Comparison of ENCODE assay signal across 18 mouse cellular contexts in the genomic region with DNA sequence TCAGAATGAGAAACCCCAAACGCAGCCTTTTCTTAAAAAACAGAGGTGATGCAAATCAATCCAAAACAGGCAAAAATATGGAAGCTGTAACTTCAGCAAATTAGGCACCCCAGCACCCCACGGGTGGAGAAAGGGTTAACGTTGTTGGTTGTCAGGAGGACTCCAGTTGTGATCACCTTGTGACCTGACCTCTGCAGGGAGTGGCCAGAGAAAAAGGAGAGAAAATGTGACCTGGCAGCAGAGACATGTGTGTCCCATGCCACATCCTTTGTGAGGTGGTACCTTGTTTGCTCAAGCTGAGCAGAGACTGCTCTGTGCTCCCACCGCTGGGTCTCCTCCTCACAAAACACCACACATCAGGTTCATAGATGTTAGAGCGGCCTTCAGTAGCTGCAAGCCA.
DNase-seq lines count a peak whose midpoint lies in the region; ATAC-seq and TF ChIP-seq lines count a peak whose summit lies in the region.
"Had no signal": no experiment of that assay in that cellular context is flagged by ENCODE, and none has a peak within 500 bp of the region (broad histone marks: within the 10 kb centered on the region; RNA-seq: fewer than 3 reads in every experiment).

No protein-coding gene starts in this region.

- H3K9me3 ChIP-seq in neural tube, embryonic 11.5 days (ENCODE audit: control insufficient read depth, low read length), result no peaks in the 10 kb centered on the region
- no peaks in the 10 kb centered on the region for H3K9me3 ChIP-seq in forebrain, postnatal 0 days (ENCODE audit: low read length)
- no peaks in the 10 kb centered on the region for H3K9me3 ChIP-seq in midbrain, embryonic 11.5 days (ENCODE audit: control insufficient read depth, low read length)
- H3K9me3 ChIP-seq in liver, embryonic 11.5 days (ENCODE audit: control insufficient read depth, low read length), result no peaks in the 10 kb centered on the region
- H3K9me3 ChIP-seq: embryonic facial prominence, embryonic 12.5 days; heart, embryonic 12.5 days; limb, embryonic 12.5 days; liver, embryonic 15.5 days had no signal

- H3K4me1 ChIP-seq in neural tube, embryonic 11.5 days (ENCODE audit: control insufficient read depth, insufficient read depth, low read length), result peaks cover 50% of the 10 kb centered on the region
- H3K4me1 ChIP-seq in forebrain, postnatal 0 days (ENCODE audit: insufficient read depth), result peaks cover 39% of the 10 kb centered on the region
- peaks cover 63% of the 10 kb centered on the region for H3K4me1 ChIP-seq in midbrain, embryonic 11.5 days (ENCODE audit: control insufficient read depth, insufficient read depth, low read length)
- peaks cover 62% of the 10 kb centered on the region for H3K4me1 ChIP-seq in olfactory bulb, adult 2 months (ENCODE audit: control insufficient read depth, insufficient read depth, low read length)
- peaks cover 14% of the 10 kb centered on the region for H3K4me1 ChIP-seq in liver, embryonic 11.5 days (replicated peaks; ENCODE audit: control insufficient read depth, insufficient read depth, low read length)
- H3K4me1 ChIP-seq: liver, embryonic 15.5 days had no signal

- H3K36me3 ChIP-seq in neural tube, embryonic 11.5 days (ENCODE audit: control insufficient read depth, insufficient read depth, low read length), result no peaks in the 10 kb centered on the region
- H3K36me3 ChIP-seq in forebrain, postnatal 0 days (ENCODE audit: insufficient read depth), result no peaks in the 10 kb centered on the region
- H3K36me3 ChIP-seq in midbrain, embryonic 11.5 days (ENCODE audit: control insufficient read depth, insufficient read depth, low read length), result no peaks in the 10 kb centered on the region
- no peaks in the 10 kb centered on the region for H3K36me3 ChIP-seq in liver, embryonic 11.5 days (ENCODE audit: control insufficient read depth, insufficient read depth, low read length)
- H3K36me3 ChIP-seq: embryonic facial prominence, embryonic 12.5 days; heart, embryonic 12.5 days; limb, embryonic 12.5 days; liver, embryonic 15.5 days had no signal

- 61% methylated on average over 5 of the region's 5 CpGs for WGBS in neural tube, embryonic 11.5 days
- WGBS in forebrain, postnatal 0 days, result 53% methylated on average over 5 of the region's 5 CpGs
- 53% methylated on average over 5 of the region's 5 CpGs for WGBS in midbrain, embryonic 11.5 days
- WGBS in olfactory bulb, adult 2 months, result 72% methylated on average over 5 of the region's 5 CpGs
- 61% methylated on average over 5 of the region's 5 CpGs for WGBS in liver, embryonic 11.5 days

- H3K4me2 ChIP-seq in neural tube, embryonic 11.5 days (ENCODE audit: low read depth), result no peak overlapping the region
- H3K4me2 ChIP-seq in forebrain, postnatal 0 days (ENCODE audit: low read depth), result no peak overlapping the region
- no peak overlapping the region for H3K4me2 ChIP-seq in midbrain, embryonic 11.5 days
- no peak overlapping the region for H3K4me2 ChIP-seq in liver, embryonic 11.5 days
- H3K4me2 ChIP-seq: liver, embryonic 15.5 days had no signal

- no peak for TF ChIP-seq CTCF in forebrain, postnatal 0 days (IDR thresholded peaks at IDR 0.05; ENCODE audit: low read depth)
- TF ChIP-seq CTCF in olfactory bulb, adult 2 months (IDR thresholded peaks at IDR 0.05; ENCODE audit: insufficient read depth, low read depth, low read length), result no peak

- TF ChIP-seq POLR2A in olfactory bulb, adult 2 months (IDR thresholded peaks at IDR 0.05; ENCODE audit: insufficient read depth, low read depth, low read length), result no peak

- H3K9ac ChIP-seq in neural tube, embryonic 11.5 days (ENCODE audit: low read length), result 0 out of 2 replicates have a peak overlapping the region, but pooled peaks have one; percentile 8
- peak overlapping the region; percentile 35; the same call in 1 of the 2 replicates for H3K9ac ChIP-seq in forebrain, postnatal 0 days
- no peak overlapping the region for H3K9ac ChIP-seq in midbrain, embryonic 11.5 days (ENCODE audit: low read length)
- no peak overlapping the region for H3K9ac ChIP-seq in liver, embryonic 11.5 days (ENCODE audit: low read depth, low read length)
- H3K9ac ChIP-seq: embryonic facial prominence, embryonic 12.5 days; heart, embryonic 12.5 days; limb, embryonic 12.5 days; liver, embryonic 15.5 days had no signal

- no peaks in the 10 kb centered on the region for H3K27me3 ChIP-seq in neural tube, embryonic 11.5 days (ENCODE audit: control insufficient read depth, insufficient read depth, low read length)
- H3K27me3 ChIP-seq in forebrain, postnatal 0 days (ENCODE audit: insufficient read depth, low read length), result no peaks in the 10 kb centered on the region
- H3K27me3 ChIP-seq in midbrain, embryonic 11.5 days (ENCODE audit: control insufficient read depth, insufficient read depth, low read length), result peaks cover 7% of the 10 kb centered on the region; the same call in 1 of the 2 replicates
- H3K27me3 ChIP-seq in liver, embryonic 11.5 days (replicated peaks; ENCODE audit: control insufficient read depth, insufficient read depth, low read length), result no peaks in the 10 kb centered on the region; the same call in 1 of the 2 replicates
- H3K27me3 ChIP-seq: embryonic facial prominence, embryonic 12.5 days had no signal

- ATAC-seq in neural tube, embryonic 11.5 days (ENCODE audit: insufficient read depth, low FRiP score, low TSS enrichment), result no peak
- ATAC-seq in forebrain, postnatal 0 days, result no peak
- no peak for ATAC-seq in midbrain, embryonic 11.5 days (ENCODE audit: low FRiP score)
- no peak for ATAC-seq in liver, embryonic 11.5 days (replicated peaks; ENCODE audit: low FRiP score)
- ATAC-seq: intestine, postnatal 0 days; lung, postnatal 0 days had no signal

- no peak for DNase-seq in neural tube, embryonic 11.5 days (ENCODE audit: low spot score)
- no peak for DNase-seq in neural tube, embryonic 10.5 days (ENCODE audit: extremely low spot score, low spot score)
- DNase-seq in forebrain, postnatal 0 days, result no peak
- DNase-seq in midbrain, embryonic 11.5 days (ENCODE audit: low spot score, missing footprints), result peak; percentile 91
- no peak for DNase-seq in liver, embryonic 11.5 days (ENCODE audit: low spot score)
- DNase-seq in adrenal gland, postnatal 25 days, result no peak
- DNase-seq in lung, postnatal 25 days (ENCODE audit: low spot score), result no peak
- DNase-seq: adrenal gland, adult 2 months; cerebellum, adult 18-20 months; heart, postnatal 4 days; kidney, postnatal 10 days had no signal

- H3K27ac ChIP-seq in neural tube, embryonic 11.5 days (ENCODE audit: low read depth, low read length), result peak overlapping the region; percentile 80
- peak overlapping the region; percentile 93 for H3K27ac ChIP-seq in forebrain, postnatal 0 days (ENCODE audit: low read depth, low read length)
- peak overlapping the region; percentile 2; the same call in 1 of the 2 replicates for H3K27ac ChIP-seq in midbrain, embryonic 11.5 days (ENCODE audit: low read depth, low read length)
- H3K27ac ChIP-seq in olfactory bulb, adult 2 months (ENCODE audit: insufficient read depth, low read depth, low read length), result peak overlapping the region; percentile 90
- H3K27ac ChIP-seq in liver, embryonic 11.5 days (ENCODE audit: low read depth, low read length), result no peak overlapping the region
- H3K27ac ChIP-seq: limb, embryonic 12.5 days; liver, embryonic 15.5 days had no signal

- no peak overlapping the region for H3K4me3 ChIP-seq in neural tube, embryonic 11.5 days (ENCODE audit: low read depth, low read length)
- H3K4me3 ChIP-seq in forebrain, postnatal 0 days (ENCODE audit: low read depth, low read length), result no peak overlapping the region
- no peak overlapping the region for H3K4me3 ChIP-seq in midbrain, embryonic 11.5 days (ENCODE audit: low read depth, low read length)
- H3K4me3 ChIP-seq in olfactory bulb, adult 2 months (ENCODE audit: insufficient read depth, low read depth, low read length), result no peak overlapping the region
- H3K4me3 ChIP-seq in liver, embryonic 11.5 days (ENCODE audit: low read depth, low read length), result no peak overlapping the region
- H3K4me3 ChIP-seq: embryonic facial prominence, embryonic 12.5 days; heart, embryonic 12.5 days; limb, embryonic 12.5 days; liver, embryonic 15.5 days had no signal

Comparison
In these comparisons a context has a peak if more than half of its experiments do, and no peak if none do; other contexts are left out.
1. H3K9ac ChIP-seq: peak in neural tube, embryonic 11.5 days (single experiment) and forebrain, postnatal 0 days (single experiment); none in midbrain, embryonic 11.5 days (single experiment) and liver, embryonic 11.5 days (single experiment).